Mouse (Mus musculus) MEL (cell line): ENCODE results near the gene Chrd.

Experiments
- NELFE ChIP-seq: IDR thresholded peaks from 2 replicates; pipeline ENCODE4 v1.6.1; 2011; ENCODE audit warnings: low read depth, low read length, improper control_type of control experiment
- NRF1 ChIP-seq: IDR thresholded peaks from 2 replicates; pipeline ENCODE4 v1.6.1; 2014; ENCODE audit warnings: low read depth, mild to moderate bottlenecking, inconsistent platforms, low read length, improper control_type of control experiment, moderate library complexity; ENCODE audit not compliant: poor library complexity, insufficient read depth, severe bottlenecking
- TAL1 ChIP-seq: IDR thresholded peaks from 2 replicates; pipeline ENCODE4 v1.6.1; 2012; ENCODE audit warnings: mild to moderate bottlenecking, inconsistent platforms, low read length, moderate library complexity, mixed read lengths

DNA sequence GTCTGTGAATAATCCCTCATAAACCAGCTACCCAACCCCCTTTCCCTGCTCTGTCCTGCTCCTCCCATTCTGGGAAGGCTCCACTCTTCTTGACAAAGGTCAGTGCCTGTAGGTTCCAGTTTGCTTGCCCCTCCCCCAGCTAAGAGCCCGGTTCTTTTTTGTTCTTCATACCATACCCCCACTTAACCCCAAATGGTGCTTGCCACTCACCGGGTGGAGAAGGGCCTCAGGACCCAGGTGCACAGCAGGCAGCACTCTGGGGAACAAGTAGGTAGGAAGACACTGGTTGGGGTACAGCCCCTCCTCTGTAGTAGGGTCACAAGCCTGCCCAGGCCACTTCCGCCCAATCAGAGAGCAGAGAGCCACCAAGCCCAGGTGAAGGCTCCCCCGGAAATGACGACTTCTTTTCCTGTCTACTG is 2.6 kb upstream of the Chrd start:
- TF ChIP-seq NELFE (no peak), NRF1 (no peak), TAL1 (no peak)
